Mouse (Mus musculus): ENCODE measurements around the gene P2rx2.

DNA sequence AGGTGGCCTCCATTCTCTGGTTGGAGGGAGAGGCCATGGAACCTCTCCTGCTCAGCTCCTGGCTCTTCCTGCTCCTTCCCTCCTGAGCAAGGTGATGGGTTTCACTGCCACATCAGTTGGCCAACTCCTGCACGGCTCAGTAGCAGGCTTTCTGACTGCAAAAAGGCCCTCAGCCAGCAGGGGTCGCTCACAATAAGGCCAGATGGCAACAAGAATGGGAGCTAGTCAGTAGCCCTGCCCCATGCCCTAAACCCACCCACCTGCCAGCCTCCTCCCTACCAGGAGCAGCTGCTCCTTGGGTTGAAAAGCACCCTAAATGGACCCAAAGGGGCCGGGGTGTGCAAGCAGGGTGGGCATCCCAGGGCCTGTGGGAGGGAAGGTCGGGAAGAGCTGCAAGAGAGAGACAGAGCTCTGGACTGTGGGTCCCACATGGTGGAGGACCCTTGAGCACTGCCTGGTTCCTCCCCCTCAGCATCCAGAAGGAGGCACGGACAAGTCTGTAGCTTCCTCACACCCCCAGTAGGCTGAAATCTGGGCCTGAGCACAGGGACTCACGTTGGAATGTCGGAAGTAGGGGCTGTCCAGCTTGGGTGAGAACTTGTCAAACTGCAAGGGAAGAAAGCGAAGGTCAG is 33.9 kb upstream of the P2rx2 start:
- peak; percentile 91 for TF ChIP-seq CTCF (IDR thresholded peaks at IDR 0.05; ENCODE audit: borderline replicate concordance, extremely low read depth, insufficient read depth, insufficient read length)
- TF ChIP-seq POLR2A (IDR thresholded peaks at IDR 0.05; ENCODE audit: borderline replicate concordance, extremely low read depth, insufficient read depth, insufficient read length, poor library complexity, severe bottlenecking) = no peak

Measured in brain, embryonic 14.5 days (tissue).